Mouse (Mus musculus): ENCODE results near the gene Setd3. TPM values are rescaled to one million over a fixed set of nuclear protein-coding genes. Genes with fewer than 3 reads are reported as not detected.

Gene Setd3
- polyA plus RNA-seq, 1 experiment from 2014 or later, result 87.2 TPM

DNA sequence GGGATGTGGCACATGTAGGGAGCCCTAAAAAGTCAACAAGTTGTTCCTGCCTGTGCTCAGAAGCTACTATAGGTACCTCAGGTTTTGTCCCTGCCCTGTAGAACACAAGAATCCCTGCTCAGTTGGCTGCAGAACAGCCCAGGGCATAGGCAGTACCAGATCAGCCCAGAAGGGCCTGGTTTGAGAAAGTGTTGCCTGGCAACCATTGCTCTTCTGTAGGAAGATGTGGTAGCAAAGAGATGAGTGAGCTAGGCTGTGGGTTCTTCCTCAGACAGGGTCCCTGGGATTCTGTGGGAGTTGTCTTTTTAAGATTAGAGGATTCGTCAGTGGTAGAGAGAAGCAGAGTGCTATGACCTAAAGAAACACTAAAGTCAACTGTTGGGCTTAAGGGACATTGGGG is 21.0 kb upstream of the Setd3 start:
- 83% methylated on average over 1 of the region's 1 CpGs for WGBS
- H3K4me3 ChIP-seq, result no peak overlapping the region
- H3K27me3 ChIP-seq, result no peaks in the 10 kb centered on the region
- no peak for ATAC-seq (ENCODE audit: insufficient number of reproducible peaks, low FRiP score, low TSS enrichment, low read depth)
- H3K4me1 ChIP-seq, result no peaks in the 10 kb centered on the region
- no peak overlapping the region for H3K27ac ChIP-seq
- H3K9me3 ChIP-seq, result no peaks in the 10 kb centered on the region
- H3K9ac ChIP-seq, result no peak overlapping the region
- no peak overlapping the region for H3K4me2 ChIP-seq
- peaks cover 92% of the 10 kb centered on the region for H3K36me3 ChIP-seq

DNA sequence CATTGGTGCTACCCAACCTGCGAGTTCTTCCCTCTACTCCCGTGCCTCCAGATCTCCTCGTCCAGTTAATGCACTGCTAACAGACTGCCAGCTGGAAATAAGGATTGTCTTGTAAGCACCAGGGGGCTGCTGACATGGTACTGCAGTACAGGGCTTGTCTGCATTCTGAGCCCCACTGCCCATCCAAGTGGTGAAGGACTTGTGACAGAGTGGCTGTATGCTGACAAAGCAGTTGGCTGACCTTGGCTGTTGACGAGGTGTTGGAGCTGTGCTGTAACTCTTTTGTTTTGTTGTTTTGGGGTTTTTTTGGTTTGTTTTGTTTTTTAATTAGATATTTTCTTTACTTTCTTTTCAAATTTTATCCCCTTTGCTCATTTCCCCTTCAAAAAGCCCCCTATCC is 19.3 kb upstream of the Setd3 start:
- H3K27ac ChIP-seq, result no peak overlapping the region
- no peaks in the 10 kb centered on the region for H3K4me1 ChIP-seq
- H3K4me2 ChIP-seq, result no peak overlapping the region
- WGBS, result 81% methylated on average over 4 of the region's 4 CpGs
- H3K4me3 ChIP-seq, result no peak overlapping the region
- peaks cover 96% of the 10 kb centered on the region for H3K36me3 ChIP-seq
- H3K27me3 ChIP-seq, result no peaks in the 10 kb centered on the region
- no peak for ATAC-seq (ENCODE audit: insufficient number of reproducible peaks, low FRiP score, low TSS enrichment, low read depth)
- no peaks in the 10 kb centered on the region for H3K9me3 ChIP-seq
- H3K9ac ChIP-seq, result no peak overlapping the region

DNA sequence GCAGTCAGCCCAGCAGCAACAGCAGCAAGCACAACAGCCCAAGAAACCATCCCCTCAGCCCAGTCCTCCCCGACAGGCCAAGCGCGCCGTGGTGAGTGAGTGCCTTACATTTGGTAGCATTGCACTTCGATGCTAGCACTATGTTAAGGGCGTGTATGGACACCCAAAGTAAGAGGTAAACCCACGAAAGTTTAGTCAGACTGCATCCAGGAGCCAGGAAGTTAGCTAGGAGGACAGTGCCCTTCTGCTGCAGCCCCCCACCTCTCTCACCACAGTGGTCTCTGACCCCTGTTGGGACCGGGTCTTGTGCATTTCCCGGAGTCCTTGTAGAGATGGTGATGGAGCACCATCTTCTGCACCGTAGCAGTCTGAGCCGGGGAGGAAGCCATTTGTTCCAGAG is 16.6 kb upstream of the Setd3 start:
- Histone ChIP-seq H3K9ac (no peak overlapping the region), H3K27ac (no peak overlapping the region), H3K4me3 (no peak overlapping the region), H3K4me1 (no peaks in the 10 kb centered on the region), H3K4me2 (no peak overlapping the region), H3K36me3 (peaks cover 96% of the 10 kb centered on the region), H3K27me3 (no peaks in the 10 kb centered on the region), H3K9me3 (no peaks in the 10 kb centered on the region)
- WGBS, result 91% methylated on average over 11 of the region's 11 CpGs
- ATAC-seq (ENCODE audit: insufficient number of reproducible peaks, low FRiP score, low TSS enrichment, low read depth), result no peak

DNA sequence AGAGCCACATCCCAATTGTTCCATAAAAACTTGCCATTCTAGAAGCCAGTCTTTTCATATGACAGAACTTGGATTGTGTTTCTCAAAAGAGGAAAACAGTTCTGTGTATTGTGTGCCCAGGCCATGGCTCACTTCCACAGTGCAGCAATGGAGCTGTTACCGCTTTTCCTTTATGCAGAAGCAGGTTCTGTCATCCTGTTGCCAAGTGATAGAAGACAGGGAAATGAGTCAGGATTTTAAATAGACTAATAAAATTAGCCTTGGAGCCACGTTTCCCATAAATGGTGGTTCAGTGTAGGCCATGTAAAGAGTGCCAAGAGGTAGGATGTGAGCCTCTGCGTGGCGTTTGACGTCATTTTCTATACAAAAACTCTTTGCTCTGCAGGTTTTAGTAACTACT is 14.8 kb upstream of the Setd3 start:
- Histone ChIP-seq H3K9ac (no peak overlapping the region), H3K36me3 (peaks cover 94% of the 10 kb centered on the region), H3K27ac (no peak overlapping the region), H3K27me3 (no peaks in the 10 kb centered on the region), H3K4me2 (no peak overlapping the region), H3K4me1 (no peaks in the 10 kb centered on the region), H3K4me3 (no peak overlapping the region), H3K9me3 (no peaks in the 10 kb centered on the region)
- 72% methylated on average over 5 of the region's 5 CpGs for WGBS
- ATAC-seq (ENCODE audit: insufficient number of reproducible peaks, low FRiP score, low TSS enrichment, low read depth), result no peak

DNA sequence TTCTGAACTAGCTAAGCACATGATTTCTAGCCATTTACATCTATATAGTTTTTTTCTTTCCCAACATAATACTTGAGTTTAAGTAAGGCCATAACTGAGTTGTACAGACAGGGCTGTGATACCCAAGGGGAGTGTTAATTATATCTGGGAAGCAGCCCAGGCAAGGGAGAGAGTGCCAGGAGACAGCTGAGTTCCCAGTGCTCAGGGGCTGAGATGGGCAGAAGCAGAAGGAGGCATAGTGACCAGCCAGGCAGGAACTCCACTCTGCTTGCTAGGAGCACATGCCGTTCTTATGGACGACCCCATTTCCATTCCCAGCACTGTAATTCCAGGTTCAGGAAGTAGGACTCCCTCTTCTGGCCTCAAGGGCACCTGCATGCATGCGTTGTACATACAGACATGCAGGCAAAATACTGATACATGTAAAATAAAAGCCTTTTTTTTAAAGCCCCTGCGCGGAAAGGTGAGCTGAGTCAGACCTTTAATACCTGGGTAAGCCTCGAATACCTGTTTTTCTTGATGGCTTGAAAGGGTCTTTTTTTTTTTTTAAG is 8.5 kb upstream of the Setd3 start:
- H3K27me3 ChIP-seq, result no peaks in the 10 kb centered on the region
- H3K9me3 ChIP-seq, result no peaks in the 10 kb centered on the region
- H3K27ac ChIP-seq, result no peak overlapping the region
- no peaks in the 10 kb centered on the region for H3K4me1 ChIP-seq
- H3K9ac ChIP-seq, result no peak overlapping the region
- WGBS, result 91% methylated on average over 6 of the region's 6 CpGs
- H3K4me3 ChIP-seq, result no peak overlapping the region
- peaks cover 79% of the 10 kb centered on the region for H3K36me3 ChIP-seq
- H3K4me2 ChIP-seq, result no peak overlapping the region
- ATAC-seq (ENCODE audit: insufficient number of reproducible peaks, low FRiP score, low TSS enrichment, low read depth), result no peak

DNA sequence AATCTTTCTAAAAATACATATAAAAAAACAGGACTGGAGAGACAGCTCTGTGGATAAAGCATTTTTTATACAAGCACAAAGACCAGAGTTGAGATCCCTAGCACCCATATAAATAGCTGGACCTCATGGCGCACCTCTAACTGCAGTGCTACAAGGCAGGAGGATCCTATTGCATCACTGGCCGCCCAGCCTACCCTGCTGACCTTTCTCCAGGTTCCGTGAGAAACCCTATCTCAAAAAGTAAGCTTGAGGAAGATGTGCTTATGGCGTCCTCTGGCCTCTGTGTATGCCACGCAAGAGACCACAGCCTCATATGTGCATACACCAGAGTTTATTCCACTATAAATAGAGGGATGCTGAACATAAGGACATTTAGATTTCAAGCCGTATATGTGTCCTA is 2.6 kb upstream of the Setd3 start:
- no peak overlapping the region for H3K4me3 ChIP-seq
- no peak overlapping the region for H3K27ac ChIP-seq
- ATAC-seq (ENCODE audit: insufficient number of reproducible peaks, low FRiP score, low TSS enrichment, low read depth), result no peak
- H3K9ac ChIP-seq, result no peak overlapping the region
- H3K36me3 ChIP-seq, result peaks cover 33% of the 10 kb centered on the region
- WGBS, result 94% methylated on average over 6 of the region's 6 CpGs
- H3K4me1 ChIP-seq, result peaks cover 23% of the 10 kb centered on the region
- H3K9me3 ChIP-seq, result no peaks in the 10 kb centered on the region
- no peak overlapping the region for H3K4me2 ChIP-seq
- H3K27me3 ChIP-seq, result no peaks in the 10 kb centered on the region

DNA sequence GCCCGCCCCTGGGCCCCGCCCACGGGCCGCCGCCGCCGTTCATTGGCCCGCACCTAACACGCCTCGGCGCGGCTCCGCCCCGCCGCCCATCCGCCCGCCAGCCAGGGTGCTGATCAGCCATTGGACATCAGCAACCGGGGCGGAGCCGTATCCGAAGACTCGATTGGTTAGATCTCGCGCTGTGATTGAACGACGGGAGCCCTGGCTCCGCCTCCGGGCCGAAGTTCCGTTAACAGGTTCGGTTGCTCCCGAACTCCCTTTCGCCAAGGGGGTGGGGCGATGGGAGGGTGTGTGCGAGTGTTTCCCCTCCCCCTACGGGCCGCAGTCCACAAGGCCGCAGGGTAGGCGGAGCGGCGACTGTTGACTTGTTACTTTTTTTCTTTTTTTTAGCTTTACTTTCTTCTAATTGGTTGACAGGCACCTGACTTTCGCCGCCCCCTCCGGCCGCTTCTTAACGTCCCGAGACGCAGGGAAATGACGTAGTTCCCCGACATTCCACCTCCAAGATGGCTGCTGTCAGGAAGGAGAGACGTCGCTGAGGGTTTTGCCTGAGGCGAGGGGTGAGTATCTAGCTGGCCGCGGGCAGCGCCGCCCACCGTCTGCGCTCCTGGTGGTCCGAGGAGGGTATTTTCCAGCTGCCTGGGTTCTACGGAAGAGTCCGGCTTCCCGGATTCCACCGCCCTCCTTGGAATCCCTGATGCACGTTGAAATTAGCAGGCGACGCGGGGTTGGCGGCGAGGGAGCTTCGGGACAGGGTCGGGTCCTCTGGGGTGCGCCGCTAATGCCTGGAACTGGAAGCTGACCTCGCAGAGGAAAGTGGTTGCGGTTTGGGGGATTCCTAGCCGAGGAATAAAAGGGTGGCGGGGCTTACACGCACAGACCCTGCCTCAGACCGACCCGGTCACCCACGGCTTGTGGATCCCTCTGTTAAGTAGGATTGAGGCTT is 480 bp upstream of the Setd3 start, which contains the start of gene Ccnk:
Ccnk (plus strand) TSS at position 259 of the 946 bp plus-strand sequence.
- WGBS, result under 1% methylated on average over 81 of the region's 82 CpGs
- Histone ChIP-seq H3K4me3 (peak within 1 kb of the TSS; percentile 99), H3K9ac (peak within 1 kb of the TSS; percentile 94), H3K36me3 (peaks cover 18% of the 10 kb centered on the region), H3K4me1 (peaks cover 33% of the 10 kb centered on the region), H3K4me2 (peak within 1 kb of the TSS; percentile 82), H3K27ac (peak within 1 kb of the TSS; percentile 91), H3K9me3 (no peaks in the 10 kb centered on the region), H3K27me3 (no peaks in the 10 kb centered on the region)
- ATAC-seq (ENCODE audit: insufficient number of reproducible peaks, low FRiP score, low TSS enrichment, low read depth), result peak; percentile 98

DNA sequence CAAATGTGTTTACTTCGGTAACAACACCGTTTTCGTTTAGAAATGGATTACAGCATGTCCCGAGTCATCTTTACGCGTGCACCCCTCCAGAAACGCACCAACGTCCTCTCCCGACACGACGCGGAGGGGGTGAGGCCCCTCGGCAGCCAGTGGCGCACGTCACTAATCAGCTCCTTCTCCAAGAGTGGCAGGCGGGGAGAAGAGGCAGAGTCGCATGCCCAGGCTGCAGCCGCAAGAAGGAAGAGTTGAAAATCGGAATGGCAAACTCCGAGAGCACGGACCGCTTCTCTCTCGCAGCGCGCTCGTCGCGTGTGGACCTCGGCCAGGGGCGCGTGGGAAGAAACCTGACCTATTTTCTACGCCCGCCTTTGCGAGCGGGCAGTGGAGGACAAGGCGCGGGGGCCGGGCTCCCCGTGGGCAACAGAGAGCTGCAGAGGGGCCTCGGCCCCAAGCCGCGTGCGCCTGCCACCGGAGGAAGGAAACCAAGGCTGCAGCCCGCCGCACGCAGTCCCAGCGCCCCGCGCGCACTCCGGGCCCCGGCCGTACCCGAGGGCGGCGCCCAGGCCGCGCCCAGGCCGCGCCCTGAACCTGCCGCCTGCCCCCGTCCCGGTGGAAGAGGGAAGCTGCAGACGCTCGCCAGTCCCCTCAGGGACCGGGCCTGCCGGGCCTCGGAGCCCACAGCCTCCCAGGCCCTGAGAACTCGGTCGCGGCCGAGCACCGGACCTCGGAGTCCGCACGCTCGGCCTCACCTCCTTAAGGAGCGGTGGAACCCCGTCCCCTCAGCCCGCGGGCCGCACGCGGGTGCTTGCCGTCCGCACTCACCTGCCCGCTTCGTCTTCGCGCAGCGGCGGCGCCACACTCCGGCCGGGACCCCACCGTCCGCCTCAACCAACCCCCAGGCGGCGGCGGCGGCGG is 526 bp downstream of the Setd3 start:
- under 1% methylated on average over 83 of the region's 103 CpGs for WGBS
- peak; percentile 1; the same call in 1 of the 2 replicates for ATAC-seq (ENCODE audit: insufficient number of reproducible peaks, low FRiP score, low TSS enrichment, low read depth)
- H3K4me1 ChIP-seq, result peaks cover 34% of the 10 kb centered on the region
- H3K27me3 ChIP-seq, result no peaks in the 10 kb centered on the region
- peak overlapping the region; percentile 91 for H3K27ac ChIP-seq
- H3K9me3 ChIP-seq, result no peaks in the 10 kb centered on the region
- H3K4me2 ChIP-seq, result peak overlapping the region; percentile 75
- H3K9ac ChIP-seq, result peak overlapping the region; percentile 94
- H3K36me3 ChIP-seq, result peaks cover 11% of the 10 kb centered on the region
- H3K4me3 ChIP-seq, result peak overlapping the region; percentile 99

DNA sequence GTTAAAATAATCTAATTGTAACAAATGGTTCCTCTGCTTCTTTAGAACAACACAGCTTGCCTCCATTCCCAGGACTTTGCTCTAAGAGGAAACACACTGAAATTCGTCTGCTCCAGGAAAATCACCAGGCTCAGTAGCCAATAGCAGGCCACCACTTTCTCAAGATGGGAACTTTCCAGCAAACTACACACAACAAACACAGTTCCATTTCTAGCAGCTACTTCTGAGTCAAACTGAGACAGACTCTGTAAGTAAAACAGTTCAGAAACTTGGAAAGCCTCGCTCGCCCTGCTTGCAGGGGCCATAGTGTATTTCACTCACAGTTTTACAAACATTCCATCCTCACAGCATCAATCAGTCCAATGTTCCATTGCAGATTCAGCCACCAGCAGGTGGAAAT is 2.7 kb downstream of the Setd3 start:
- H3K27me3 ChIP-seq, result no peaks in the 10 kb centered on the region
- H3K4me2 ChIP-seq, result no peak overlapping the region
- 74% methylated on average over 3 of the region's 3 CpGs for WGBS
- no peak overlapping the region for H3K4me3 ChIP-seq
- H3K9ac ChIP-seq, result no peak overlapping the region
- H3K4me1 ChIP-seq, result peaks cover 34% of the 10 kb centered on the region
- no peak for ATAC-seq (ENCODE audit: insufficient number of reproducible peaks, low FRiP score, low TSS enrichment, low read depth)
- no peak overlapping the region for H3K27ac ChIP-seq
- H3K36me3 ChIP-seq, result no peaks in the 10 kb centered on the region
- no peaks in the 10 kb centered on the region for H3K9me3 ChIP-seq

DNA sequence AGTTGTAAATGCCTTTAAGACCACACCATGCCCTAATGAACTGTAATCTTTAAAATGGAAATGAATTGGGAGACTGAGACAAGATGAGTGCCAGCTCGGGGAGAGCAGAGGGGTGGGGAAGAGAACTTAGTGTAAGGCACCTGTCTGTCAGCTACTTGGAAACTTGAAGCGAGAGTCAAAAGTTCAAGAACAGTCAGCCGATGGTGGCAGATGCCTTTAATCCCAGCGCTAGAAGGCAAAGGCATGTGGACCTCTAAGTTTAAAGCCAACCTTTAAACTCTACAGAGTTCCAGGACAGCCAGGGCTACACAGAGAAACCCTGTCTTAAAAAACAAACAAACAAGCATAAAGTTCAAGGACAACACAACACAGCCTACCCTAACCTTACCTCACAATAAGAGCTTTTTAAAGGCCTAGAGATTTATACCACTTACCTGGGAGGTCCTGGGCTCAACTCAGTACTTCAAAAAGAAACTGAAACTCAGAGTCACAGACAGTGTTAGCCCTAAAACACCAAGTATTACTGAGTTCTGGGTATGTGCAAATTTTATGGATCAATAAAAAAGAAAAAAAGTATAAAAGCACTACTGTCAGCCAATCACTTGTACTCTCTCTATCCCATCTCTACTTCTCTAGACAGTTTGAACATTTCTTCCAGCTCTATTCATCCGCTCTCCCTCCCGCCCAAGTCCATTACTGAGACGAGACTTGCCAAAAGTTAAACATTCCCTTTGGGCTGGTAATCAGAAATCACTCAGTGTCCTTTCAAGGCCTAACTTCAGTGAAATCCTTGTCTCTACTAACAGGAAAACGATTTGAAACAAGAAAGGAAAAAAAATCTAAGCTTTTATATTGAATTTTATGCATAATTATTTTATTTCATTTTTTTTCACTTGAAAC is 4.3 kb downstream of the Setd3 start:
- WGBS, result 50% methylated on average over 8 of the region's 8 CpGs
- Histone ChIP-seq H3K27me3 (no peaks in the 10 kb centered on the region), H3K9me3 (no peaks in the 10 kb centered on the region), H3K36me3 (no peaks in the 10 kb centered on the region), H3K4me1 (peaks cover 26% of the 10 kb centered on the region), H3K4me3 (no peak overlapping the region), H3K4me2 (no peak overlapping the region), H3K27ac (no peak overlapping the region), H3K9ac (no peak overlapping the region)
- ATAC-seq (ENCODE audit: insufficient number of reproducible peaks, low FRiP score, low TSS enrichment, low read depth), result no peak

DNA sequence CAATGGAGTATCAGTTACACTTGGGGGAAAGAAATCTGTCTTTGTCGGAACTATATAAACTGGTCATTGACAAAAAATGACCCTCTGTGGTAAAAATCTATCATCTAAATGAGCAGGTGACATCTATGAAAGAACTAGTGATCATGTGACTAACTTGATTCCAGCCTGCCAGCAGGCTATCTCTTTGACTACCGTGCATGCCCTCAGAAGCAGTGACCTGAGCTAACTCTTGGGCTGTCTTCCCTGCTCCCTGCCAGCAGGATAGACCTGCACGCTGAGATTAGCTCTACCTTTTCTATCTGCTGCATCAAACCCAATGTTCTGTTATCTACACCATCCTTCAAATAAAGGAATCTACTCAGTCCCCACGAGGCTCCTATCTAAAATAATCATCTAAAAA is 6.5 kb downstream of the Setd3 start:
- Histone ChIP-seq H3K27me3 (no peaks in the 10 kb centered on the region), H3K36me3 (no peaks in the 10 kb centered on the region), H3K27ac (no peak overlapping the region), H3K9ac (no peak overlapping the region), H3K4me1 (peaks cover 20% of the 10 kb centered on the region), H3K9me3 (no peaks in the 10 kb centered on the region), H3K4me3 (no peak overlapping the region), H3K4me2 (no peak overlapping the region)
- ATAC-seq (ENCODE audit: insufficient number of reproducible peaks, low FRiP score, low TSS enrichment, low read depth), result no peak
- 71% methylated on average over 4 of the region's 4 CpGs for WGBS

Measured in limb, embryonic 15.5 days (tissue).